Mouse (Mus musculus): ENCODE measurements at regions not wholly inside any gene's neighbourhood (a gene's known extent, or its start where the extent isn't known, plus 50 kb on each side); places are given as distances from the start of the nearest gene placed in this dataset.
A peak's percentile ranks its signal among the peaks of the same experiment; 100 is the strongest.
"Not testable (repeated sequence)": the region's sequence is repeated elsewhere in the genome, so short reads cannot be mapped to it uniquely, and the experiment has no call there.

- DNase-seq (ENCODE audit: low spot score in 2 of 2), result no peak
These were observed 103.7 kb downstream of the Dad1 start for GRCm38 (mm10) chr14:54150221-54150620.

GRCm38 (mm10) chr14:54148626-54149025 lies 105.3 kb downstream of the Dad1 start:
- DNase-seq (ENCODE audit: low spot score in 2 of 2), result no peak

- no peak for DNase-seq (ENCODE audit: low spot score in 2 of 2)
These were observed 105.8 kb downstream of the Dad1 start for GRCm38 (mm10) chr14:54148121-54148520.

GRCm38 (mm10) chr14:54147546-54147945 lies 106.4 kb downstream of the Dad1 start:
- no peak for DNase-seq (ENCODE audit: low spot score in 2 of 2)

GRCm38 (mm10) chr14:54145743-54146741 lies 107.9 kb downstream of the Dad1 start:
- DNase-seq (ENCODE audit: low spot score in 2 of 2), result no peak

GRCm38 (mm10) chr14:54143828-54144227 lies 110.1 kb downstream of the Dad1 start:
- peak; percentile 63 to 70 for DNase-seq (ENCODE audit: low spot score in 2 of 2)

GRCm38 (mm10) chr14:54138288-54138687 lies 115.6 kb downstream of the Dad1 start:
- DNase-seq (ENCODE audit: low spot score in 2 of 2), result no peak

- DNase-seq (ENCODE audit: low spot score in 2 of 2), result no peak
These were observed 117.4 kb downstream of the Dad1 start for GRCm38 (mm10) chr14:54136538-54136937.

GRCm38 (mm10) chr14:54128334-54128733 lies 125.6 kb downstream of the Dad1 start:
- no peak for DNase-seq (ENCODE audit: low spot score in 2 of 2)

GRCm38 (mm10) chr14:54125510-54125909 lies 128.4 kb downstream of the Dad1 start:
- DNase-seq (ENCODE audit: low spot score in 2 of 2), result no peak

- no peak for DNase-seq (ENCODE audit: low spot score in 2 of 2)
These were observed 131.9 kb downstream of the Dad1 start for GRCm38 (mm10) chr14:54121973-54122372.

GRCm38 (mm10) chr14:54121340-54121739 lies 132.6 kb downstream of the Dad1 start:
- DNase-seq (ENCODE audit: low spot score in 2 of 2), result no peak

GRCm38 (mm10) chr14:54120194-54120593 lies 133.7 kb downstream of the Dad1 start:
- DNase-seq (ENCODE audit: low spot score in 2 of 2), result no peak

- not testable (repeated sequence) for DNase-seq (ENCODE audit: low spot score in 2 of 2)
These were observed 136.3 kb downstream of the Dad1 start for GRCm38 (mm10) chr14:54117607-54118006.

- no peak for DNase-seq (ENCODE audit: low spot score in 2 of 2)
These were observed 140.7 kb downstream of the Dad1 start for GRCm38 (mm10) chr14:54113216-54113615.

GRCm38 (mm10) chr14:54110971-54111370 lies 142.9 kb downstream of the Dad1 start:
- DNase-seq (ENCODE audit: low spot score in 2 of 2), result no peak

GRCm38 (mm10) chr14:54109129-54109528 lies 144.8 kb downstream of the Dad1 start:
- no peak for DNase-seq (ENCODE audit: low spot score in 2 of 2)

GRCm38 (mm10) chr14:54108311-54109074 lies 145.4 kb downstream of the Dad1 start:
- DNase-seq (ENCODE audit: low spot score in 2 of 2), result peak; percentile 22 to 29

- no peak for DNase-seq (ENCODE audit: low spot score in 2 of 2)
These were observed 146.6 kb downstream of the Dad1 start for GRCm38 (mm10) chr14:54107204-54107796.

GRCm38 (mm10) chr14:54104243-54104642 lies 149.7 kb downstream of the Dad1 start:
- DNase-seq (ENCODE audit: low spot score in 2 of 2), result no peak

GRCm38 (mm10) chr14:54103541-54103940 lies 150.4 kb downstream of the Dad1 start:
- no peak for DNase-seq (ENCODE audit: low spot score in 2 of 2)

- DNase-seq (ENCODE audit: low spot score in 2 of 2), result no peak
These were observed 150.8 kb downstream of the Dad1 start for GRCm38 (mm10) chr14:54103115-54103514.

All from layer of hippocampus, postnatal 10 days (tissue).